Mouse (Mus musculus): ENCODE measurements around the gene Cux1.

DNA sequence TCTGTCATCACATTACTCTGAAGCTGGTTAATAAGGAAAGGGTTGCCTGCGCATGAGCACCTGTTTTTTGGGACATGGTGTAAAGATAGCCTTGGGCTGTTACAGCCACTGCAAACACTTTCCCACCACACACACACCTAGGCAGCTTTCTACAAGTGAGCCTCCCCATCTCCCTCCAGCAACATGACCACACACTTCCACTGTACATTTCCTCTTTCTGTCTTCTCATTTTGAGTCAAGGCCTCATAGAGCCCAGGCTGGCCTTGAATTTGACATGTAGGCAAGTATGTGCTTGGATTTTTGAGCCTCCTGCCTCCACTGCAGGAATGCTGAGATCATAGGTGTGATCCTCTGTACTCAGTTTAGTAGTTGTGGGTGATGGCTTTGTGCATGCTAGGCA lies 170.6 kb downstream of the Cux1 start:
- TF ChIP-seq CTCF (IDR thresholded peaks at IDR 0.05; ENCODE audit: extremely low read depth, insufficient read depth, insufficient read length, insufficient replicate concordance) (no peak), POLR2A (IDR thresholded peaks at IDR 0.05; ENCODE audit: low read depth, low read length) (no peak)
